Mouse (Mus musculus) gastrocnemius, adult 8-10 months (tissue): ENCODE measurements around the gene Gm21988. TPM values are rescaled to one million over a fixed set of nuclear protein-coding genes. Genes with fewer than 3 reads are reported as not detected.

Source experiments
- DNase-seq, 2 experiments: peaks; one replicate each; pipeline ENCODE4 v3.0.0; 2022; ENCODE audit warnings: low spot score in 2 of 2
- total RNA-seq, 4 experiments: library from RNA; stranded (reverse); gene quantifications; 2 replicates each; pipeline ENCODE4 v1.2.4; 2022

The Gm21988 gene
- 1 to 10 TPM; 1.6 to 3.3 (median 3.0) TPM for total RNA-seq

- peak; percentile 66 to 68 for DNase-seq
These were observed at the start of gene Gm21988, which contains the start of gene Rnasek for GRCm38 (mm10) chr11:70239541-70240279. TSS of gene Gm21988 (minus strand) at chr11:70239830. TSS of gene Rnasek (minus strand) at chr11:70239842.

GRCm38 (mm10) chr11:70289236-70289635 lies 49.6 kb upstream of the Gm21988 start:
- peak; percentile 17 to 18 for DNase-seq

- DNase-seq, result no peak
These were observed 48.5 kb upstream of the Gm21988 start for GRCm38 (mm10) chr11:70288102-70288501.

DNA sequence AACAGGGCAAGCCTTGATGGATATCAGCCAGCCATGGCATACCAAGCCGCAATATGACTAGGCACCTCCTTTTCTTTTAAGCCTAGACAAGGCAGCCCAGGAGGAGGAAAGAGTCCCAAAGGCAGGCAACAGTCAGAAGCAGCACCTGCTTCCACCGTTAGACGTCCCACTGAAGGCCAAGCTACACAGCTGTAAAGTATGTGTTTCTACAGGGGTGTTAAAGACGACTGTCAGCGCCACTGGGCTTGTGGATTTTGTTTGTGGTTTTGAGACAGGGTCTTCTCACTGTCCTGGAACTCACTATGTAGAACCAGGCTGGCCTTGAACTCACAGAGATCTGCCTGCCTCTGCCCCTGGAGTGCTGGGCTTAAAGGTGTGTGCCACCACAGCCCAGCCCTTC lies 46.1 kb upstream of the Gm21988 start:
- DNase-seq, result no peak

DNA sequence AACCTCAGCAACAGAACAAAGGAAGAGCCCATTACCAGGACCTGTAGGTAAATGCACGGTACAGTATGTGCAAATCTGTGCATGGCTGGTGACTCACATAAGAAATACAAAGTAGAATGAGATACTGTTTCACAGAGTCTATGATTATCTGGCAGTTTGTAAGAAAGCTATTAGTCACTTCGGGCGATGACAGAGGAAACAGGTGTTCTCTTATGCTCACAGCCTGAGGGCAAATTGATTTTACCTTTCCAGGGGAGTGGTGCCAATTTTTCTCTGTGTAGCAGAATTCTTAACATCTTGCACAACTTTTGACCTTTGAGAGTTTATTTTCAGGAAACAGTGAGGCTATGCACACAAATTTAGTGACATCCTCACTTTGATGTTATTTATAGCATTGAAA lies 45.1 kb upstream of the Gm21988 start:
- no peak for DNase-seq

GRCm38 (mm10) chr11:70283666-70284065 lies 44.0 kb upstream of the Gm21988 start:
- DNase-seq, result no peak

DNA sequence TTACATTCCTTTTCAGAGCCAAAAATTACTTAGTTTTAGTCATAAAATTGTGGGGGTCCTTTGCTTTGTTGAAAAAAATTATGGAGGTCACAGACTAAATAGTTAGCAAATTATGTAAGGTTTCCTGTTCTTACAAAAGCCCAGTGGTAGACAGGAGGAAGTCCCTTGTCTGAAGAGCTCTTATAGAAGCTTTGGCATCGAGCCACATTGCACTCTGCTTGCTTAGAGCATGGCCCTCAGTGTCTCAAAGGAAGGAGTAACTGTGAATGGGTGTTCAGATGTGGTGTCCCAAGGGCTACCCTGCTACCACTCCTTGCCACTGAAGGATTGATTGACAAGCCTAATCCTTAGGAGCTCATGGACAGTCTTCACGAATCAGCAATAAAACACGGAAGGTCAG lies 40.8 kb upstream of the Gm21988 start:
- no peak for DNase-seq

DNA sequence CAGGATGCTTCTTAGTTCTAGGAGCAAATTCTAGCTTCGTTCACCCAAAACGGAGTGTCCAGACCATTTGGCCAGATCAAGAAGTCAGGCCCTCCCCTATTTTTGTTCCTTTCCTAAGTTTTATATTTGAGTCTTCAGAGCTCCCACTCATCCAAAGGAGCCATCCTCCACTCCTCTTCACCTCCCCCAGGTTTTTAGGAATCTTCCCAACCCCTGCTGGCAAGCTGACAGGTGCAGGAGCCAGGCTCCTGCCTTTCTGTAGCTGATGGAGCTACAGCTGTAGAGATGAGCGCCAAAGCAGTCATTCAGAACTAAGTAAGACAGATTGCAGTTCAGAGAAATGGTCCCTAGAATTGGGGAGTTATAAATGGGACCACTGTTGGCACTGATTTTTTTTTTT lies 39.3 kb upstream of the Gm21988 start:
- DNase-seq, result no peak

- DNase-seq, result no peak
These were observed 32.0 kb upstream of the Gm21988 start for GRCm38 (mm10) chr11:70271641-70272040.

DNA sequence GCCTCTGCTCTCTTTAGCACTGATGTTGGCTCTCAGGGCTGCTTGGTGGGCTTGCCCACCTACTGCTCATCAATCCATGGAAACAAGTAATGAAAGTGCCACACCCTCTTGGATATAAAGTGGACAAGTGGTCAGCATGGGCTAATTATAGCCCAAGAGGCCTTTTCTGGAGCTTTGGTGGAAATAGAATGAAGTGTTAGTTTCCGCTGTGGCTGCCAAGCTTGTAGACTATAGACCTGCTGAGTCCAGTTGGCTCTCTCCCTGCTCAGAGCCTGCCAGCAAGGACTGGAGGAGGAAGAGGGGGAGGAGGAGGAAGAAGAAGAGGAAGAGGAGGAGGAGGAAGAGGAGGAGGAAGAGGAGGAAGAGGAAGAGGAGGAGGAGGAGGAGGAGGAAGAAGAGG lies 26.8 kb upstream of the Gm21988 start:
- DNase-seq, result peak in 1 of 2 experiments; percentile 36

- no peak for DNase-seq
These were observed 26.2 kb upstream of the Gm21988 start for GRCm38 (mm10) chr11:70265819-70266218.

DNA sequence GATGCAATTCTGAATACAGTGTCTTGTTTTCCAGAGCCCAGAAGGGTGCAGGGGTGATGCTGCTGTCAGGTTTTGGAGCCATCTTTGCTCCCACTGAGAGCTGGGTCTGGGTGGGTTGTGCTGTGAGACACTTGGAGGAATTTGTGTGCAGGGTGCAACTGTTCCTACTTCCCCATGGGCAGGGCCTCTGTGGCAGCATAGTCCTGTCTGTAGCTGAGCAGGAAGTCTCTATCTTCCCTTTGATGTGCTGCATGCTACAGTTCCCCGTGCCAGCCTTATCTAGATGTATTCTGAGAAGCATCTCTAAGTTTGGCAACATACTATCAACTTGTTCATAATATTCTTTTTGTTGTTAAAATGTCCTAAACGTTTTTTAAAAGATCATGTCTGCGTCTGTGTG lies 25.6 kb upstream of the Gm21988 start:
- DNase-seq, result no peak

GRCm38 (mm10) chr11:70259035-70259434 lies 19.4 kb upstream of the Gm21988 start:
- no peak for DNase-seq

DNA sequence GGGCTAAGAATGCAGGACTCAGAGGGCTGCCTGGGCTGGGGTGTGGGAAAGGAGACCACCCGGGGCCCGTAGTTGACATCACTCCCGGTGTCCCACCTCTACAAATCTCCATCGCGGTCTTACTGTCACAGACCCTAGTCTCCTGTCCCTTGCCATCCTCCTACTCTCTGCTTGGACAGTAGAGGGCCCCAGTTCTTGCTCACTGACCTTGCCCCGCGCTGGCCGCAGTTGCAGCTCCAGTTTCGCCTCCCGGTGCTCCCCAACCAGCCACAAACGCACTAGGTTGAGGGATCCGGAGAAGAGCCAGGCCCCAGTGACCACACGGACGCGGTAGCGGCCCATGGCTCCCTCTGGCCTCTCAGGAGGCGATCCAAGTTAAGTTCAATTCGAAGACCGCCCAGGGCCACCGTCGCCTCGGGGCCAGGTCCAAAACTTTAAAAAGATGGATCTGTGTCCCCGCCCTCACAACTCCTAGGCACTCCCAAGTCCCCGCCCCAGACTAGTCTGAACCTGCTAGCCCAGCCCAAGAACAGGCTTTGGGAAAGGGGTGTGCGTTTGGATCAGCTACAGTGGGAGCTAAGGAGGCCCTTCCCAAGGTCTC lies 15.4 kb upstream of the Gm21988 start, which contains the start of gene Alox12:
TSS of gene Alox12 (minus strand) at position 423 of the 601 bp plus-strand sequence.
- DNase-seq, result peak in 1 of 2 experiments; percentile 33

DNA sequence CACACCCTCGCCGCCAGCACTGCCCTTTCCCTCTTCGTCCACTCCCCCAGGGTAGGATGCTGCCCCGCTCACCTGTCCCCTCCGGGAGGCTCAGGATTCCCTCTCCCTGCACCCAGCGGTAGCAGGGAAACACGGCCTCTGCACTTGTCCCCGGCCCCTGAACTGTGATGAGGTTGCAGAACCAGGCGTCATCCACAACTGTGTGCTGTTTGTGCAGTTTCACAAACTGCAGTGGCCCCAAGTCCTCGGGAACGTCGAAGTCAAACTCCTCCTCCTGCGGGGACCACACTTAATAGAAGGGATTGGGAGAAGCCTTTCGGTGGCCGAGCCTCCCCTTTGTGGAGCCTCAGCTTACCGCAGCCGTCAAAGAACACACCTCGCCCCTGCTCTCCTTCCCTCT lies 14.7 kb upstream of the Gm21988 start:
- DNase-seq, result no peak

GRCm38 (mm10) chr11:70251853-70252252 lies 12.2 kb upstream of the Gm21988 start:
- DNase-seq, result no peak

DNA sequence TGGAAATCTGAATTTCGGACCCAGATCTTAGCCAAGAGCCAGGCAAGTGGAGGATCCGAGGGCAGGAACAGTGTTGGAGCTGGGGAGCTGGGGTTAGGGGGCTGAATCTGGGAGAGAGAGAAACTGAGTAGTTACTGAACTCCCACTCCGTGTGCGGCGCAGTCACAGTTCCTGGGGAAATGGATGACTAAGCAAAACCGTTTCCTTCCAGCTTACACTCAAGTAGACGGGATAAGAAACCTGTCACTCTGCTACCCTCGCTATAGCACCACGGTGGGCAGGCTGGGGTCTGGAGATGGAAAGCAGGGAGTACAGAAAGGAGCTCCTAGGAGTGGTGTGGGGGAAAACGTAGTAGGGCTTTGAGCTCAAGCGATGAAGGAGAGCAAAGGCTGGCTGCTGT lies 10.5 kb upstream of the Gm21988 start:
- DNase-seq, result no peak

DNA sequence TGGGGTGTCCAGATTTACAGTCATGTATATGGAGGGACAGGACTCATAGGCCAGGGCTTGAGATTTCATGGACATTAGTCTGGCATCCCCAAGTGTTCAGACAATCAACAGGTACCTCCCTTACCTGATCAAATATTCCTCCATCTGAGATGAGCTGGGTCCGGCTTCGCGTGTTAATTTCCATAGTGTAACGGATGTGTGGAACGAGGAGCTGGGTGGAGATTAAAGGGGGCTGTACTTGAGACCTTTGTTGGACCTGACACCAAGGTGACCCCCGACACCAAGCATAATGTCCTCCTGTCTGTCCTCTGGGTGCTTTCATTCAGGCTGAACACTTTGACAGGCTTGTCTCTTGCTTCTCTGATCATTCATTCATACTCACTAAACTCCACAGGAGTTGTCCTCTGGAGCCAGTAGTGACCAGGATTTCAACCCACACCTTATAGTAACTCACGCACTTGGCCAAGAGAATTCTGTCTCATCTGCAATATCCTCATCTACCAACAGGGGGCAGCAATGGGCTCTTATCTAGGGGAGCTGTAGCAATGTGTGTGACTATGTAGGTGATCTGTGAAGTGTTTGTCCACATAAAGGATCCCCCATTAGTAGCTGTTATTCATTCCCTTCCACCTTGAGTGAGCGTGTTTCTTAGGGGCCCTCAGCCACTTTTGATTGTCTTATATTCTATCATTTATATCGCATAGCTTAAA lies 7.7 kb upstream of the Gm21988 start:
- no peak for DNase-seq

DNA sequence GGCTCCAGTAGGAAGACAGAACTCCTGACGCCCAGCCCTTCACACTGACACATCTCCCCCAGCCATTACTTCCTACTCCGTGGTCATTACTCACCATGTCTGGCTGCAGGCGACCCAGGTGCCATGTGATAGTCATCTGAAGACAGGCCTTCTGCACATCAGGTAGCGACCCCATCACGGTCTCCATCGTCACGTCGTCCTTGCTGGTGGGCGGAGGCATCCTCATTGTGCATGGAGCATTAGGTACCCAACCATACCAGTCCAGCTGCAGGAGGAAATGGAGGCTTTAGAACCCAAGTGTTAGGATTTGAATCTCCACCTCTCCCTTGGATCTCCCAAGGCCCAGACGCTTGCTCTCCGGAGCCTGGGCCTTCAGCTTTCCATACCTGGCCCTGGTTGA lies 3.0 kb upstream of the Gm21988 start:
- no peak for DNase-seq

DNA sequence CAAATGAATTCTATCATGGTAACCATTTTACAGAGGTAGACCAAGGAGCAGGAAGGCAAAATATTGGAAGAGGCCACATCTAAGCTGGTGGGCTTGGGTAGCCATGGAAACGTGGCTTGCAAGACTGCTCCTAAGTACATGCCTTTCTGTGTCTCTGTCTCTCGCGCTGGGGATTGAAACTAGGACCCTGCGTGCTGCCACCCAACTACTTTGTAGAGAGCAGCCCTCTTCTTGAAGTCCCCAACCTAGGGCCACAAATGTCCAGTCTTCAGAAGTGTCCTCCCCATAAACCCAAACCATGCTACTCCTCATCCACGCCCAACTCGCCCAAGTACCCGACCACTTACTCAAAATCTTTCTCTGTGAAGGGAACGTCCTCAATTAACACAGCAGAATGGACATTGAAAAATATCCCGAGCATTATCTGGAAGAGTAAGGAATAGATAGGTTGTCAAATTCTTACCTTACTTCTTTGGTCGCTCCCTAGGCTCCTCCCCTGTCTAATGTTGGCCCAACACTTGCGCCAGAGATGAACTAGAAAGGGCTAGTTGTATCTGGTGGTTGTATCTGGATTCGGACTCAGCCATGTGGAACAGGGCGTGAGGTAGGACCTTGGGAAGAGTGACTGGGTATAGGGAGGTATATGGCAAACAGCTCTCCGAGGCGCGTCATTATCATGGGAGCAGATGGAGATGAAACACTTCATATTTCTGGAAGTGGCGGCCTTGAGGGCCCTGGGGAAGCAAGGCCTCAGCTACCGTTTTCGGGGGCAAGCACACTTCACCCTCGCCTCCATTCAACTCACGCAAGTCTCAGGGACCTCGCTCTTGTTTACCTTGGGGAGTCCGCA lies 814 bp downstream of the Gm21988 start:
- no peak for DNase-seq

DNA sequence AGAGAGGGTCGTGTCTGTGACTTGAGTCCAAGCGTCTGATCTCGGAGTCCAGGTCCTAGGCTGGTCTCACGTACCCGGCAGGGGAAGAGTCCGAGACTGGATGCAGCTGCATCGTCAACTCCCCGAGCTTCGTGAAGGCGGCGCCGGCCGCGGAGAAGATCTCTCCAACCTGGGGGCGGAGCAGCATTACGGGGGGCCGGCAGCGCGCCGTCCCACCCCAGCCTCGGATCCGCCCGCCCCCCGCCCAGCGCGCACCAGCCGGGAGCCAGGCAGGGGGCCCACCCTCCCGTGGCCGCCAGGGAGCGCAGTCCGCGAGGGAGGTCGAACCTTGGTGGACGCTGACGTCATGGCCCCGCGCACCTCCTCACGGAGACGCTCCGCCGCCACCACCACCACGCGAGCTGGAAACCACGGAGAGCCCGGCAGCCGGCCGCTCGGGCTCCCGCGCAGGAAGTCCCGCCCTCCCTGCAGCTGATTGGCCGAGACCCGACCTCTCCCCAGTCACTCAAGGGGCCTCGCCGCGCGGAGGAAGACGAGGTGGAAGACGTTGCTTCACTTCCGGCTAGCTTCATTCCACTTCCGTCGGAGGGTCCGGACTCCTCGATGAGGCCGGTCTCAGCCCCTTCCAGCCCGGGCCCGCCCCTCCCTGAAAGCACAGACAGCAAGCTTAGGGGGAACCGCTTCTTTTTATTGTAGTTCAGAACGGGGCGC lies 2.0 kb downstream of the Gm21988 start, which contains the start of gene 0610010K14Rik:
TSS of gene 0610010K14Rik (minus strand) at position 458 of the 711 bp plus-strand sequence.
- DNase-seq, result peak; percentile 95
